Comparison of ENCODE assay signal across 9 mouse cellular contexts in genomic region chr13:117219871-117220500, GRCm38 (mm10). TPM values are rescaled to one million over a fixed set of nuclear protein-coding genes. Genes with fewer than 3 reads are reported as not detected.
A peak's percentile ranks its signal among the peaks of the same experiment; 100 is the strongest.
DNase-seq lines count a peak whose midpoint lies in the region; ATAC-seq and TF ChIP-seq lines count a peak whose summit lies in the region.
"Had no signal": no experiment of that assay in that cellular context is flagged by ENCODE, and none has a peak within 500 bp of the region (broad histone marks: within the 10 kb centered on the region; RNA-seq: fewer than 3 reads in every experiment).

No protein-coding gene starts in this region.

- no peak for TF ChIP-seq POLR2A in heart, adult 2 months (IDR thresholded peaks at IDR 0.05; ENCODE audit: insufficient read depth, low read depth, low read length)

- WGBS in heart, adult 2 months = 22% methylated on average over 16 of the region's 16 CpGs
- 3% methylated on average over 16 of the region's 16 CpGs for WGBS in forebrain, embryonic 14.5 days
- WGBS in liver, embryonic 14.5 days (ENCODE audit: insufficient replicate concordance) = 18% methylated on average over 16 of the region's 16 CpGs

- intact Hi-C loops in heart, adult 2 months (cut with DNase I) = no loop called here
- intact Hi-C loops in heart, postnatal 14 days (cut with DNase I) = no loop called here

- no peak overlapping the region for H3K27ac ChIP-seq in heart, adult 2 months
- H3K27ac ChIP-seq in forebrain, embryonic 14.5 days (ENCODE audit: low read depth, low read length) = peak overlapping the region; percentile 62; the same call in 1 of the 2 replicates
- H3K27ac ChIP-seq in liver, embryonic 14.5 days = no peak overlapping the region

- H3K9ac ChIP-seq in heart, adult 2 months (ENCODE audit: low read depth, low read length) = no peak overlapping the region
- peak overlapping the region; percentile 87 for H3K9ac ChIP-seq in forebrain, embryonic 14.5 days (ENCODE audit: low read length)
- H3K9ac ChIP-seq in liver, embryonic 14.5 days (replicated peaks) = no peak overlapping the region

- peak; percentile 21 for ATAC-seq in forebrain, embryonic 14.5 days
- no peak for ATAC-seq in liver, embryonic 14.5 days (ENCODE audit: insufficient read depth)

- H3K4me2 ChIP-seq in forebrain, embryonic 14.5 days (ENCODE audit: low read length) = peak overlapping the region; percentile 81
- H3K4me2 ChIP-seq in liver, embryonic 14.5 days (ENCODE audit: low read depth) = peak overlapping the region; percentile 57

- no peak for TF ChIP-seq CTCF in heart, adult 2 months (IDR thresholded peaks at IDR 0.05)
- TF ChIP-seq CTCF in E14TG2a.4 (conservative IDR thresholded peaks at IDR 0.05; ENCODE audit: low read length) = no peak
- no peak for TF ChIP-seq CTCF in liver, embryonic 14.5 days (IDR thresholded peaks at IDR 0.05; ENCODE audit: low read depth)

- H3K4me3 ChIP-seq in heart, adult 2 months = peak overlapping the region; percentile 33; the same call in 1 of the 2 replicates
- peak overlapping the region; percentile 91 for H3K4me3 ChIP-seq in E14TG2a.4 (replicated peaks; ENCODE audit: low read length)
- peak overlapping the region; percentile 69 for H3K4me3 ChIP-seq in forebrain, embryonic 14.5 days (ENCODE audit: low read depth, low read length)
- peak overlapping the region; percentile 36 to 53; a peak in 3 of 4 replicates for H3K4me3 ChIP-seq in liver, embryonic 14.5 days (ENCODE audit: insufficient read depth in 1 of 2, low read depth in 2 of 2, low read length in 2 of 2)

- H3K79me2 ChIP-seq in heart, adult 2 months (replicated peaks; ENCODE audit: control insufficient read depth, insufficient read depth, low read length) = no peaks in the 10 kb centered on the region

- no peaks in the 10 kb centered on the region for H3K9me3 ChIP-seq in E14TG2a.4 (ENCODE audit: low read length)
- H3K9me3 ChIP-seq in forebrain, embryonic 14.5 days (replicated peaks; ENCODE audit: control insufficient read depth, low read length) = no peaks in the 10 kb centered on the region
- no peaks in the 10 kb centered on the region for H3K9me3 ChIP-seq in liver, embryonic 14.5 days (ENCODE audit: control insufficient read depth, low read length)

- no peaks in the 10 kb centered on the region for H3K36me3 ChIP-seq in heart, adult 2 months (ENCODE audit: control insufficient read depth, insufficient read depth, low read length)
- H3K36me3 ChIP-seq in E14TG2a.4 (ENCODE audit: insufficient read depth, low read length) = peaks cover 5% of the 10 kb centered on the region
- no peaks in the 10 kb centered on the region for H3K36me3 ChIP-seq in forebrain, embryonic 14.5 days (ENCODE audit: control insufficient read depth, insufficient read depth, low read length)
- H3K36me3 ChIP-seq in liver, embryonic 14.5 days (replicated peaks; ENCODE audit: control insufficient read depth, insufficient read depth, low read depth) = no peaks in the 10 kb centered on the region

- no peaks in the 10 kb centered on the region for H3K4me1 ChIP-seq in heart, adult 2 months (ENCODE audit: control insufficient read depth, insufficient read depth, low read length)
- peaks cover 75% of the 10 kb centered on the region for H3K4me1 ChIP-seq in E14TG2a.4 (replicated peaks; ENCODE audit: low read depth, low read length)
- peaks cover 5% of the 10 kb centered on the region for H3K4me1 ChIP-seq in forebrain, embryonic 14.5 days (ENCODE audit: control insufficient read depth, insufficient read depth, low read length)
- peaks cover 0 to 4% of the 10 kb centered on the region in 2 experiments; a peak in 1 of 4 replicates for H3K4me1 ChIP-seq in liver, embryonic 14.5 days (replicated peaks; ENCODE audit: control insufficient read depth in 2 of 2, insufficient read depth in 2 of 2, low read length in 1 of 2)

- peaks cover 9% of the 10 kb centered on the region for H3K27me3 ChIP-seq in heart, adult 2 months (ENCODE audit: control insufficient read depth, insufficient read depth, low read length)
- no peaks in the 10 kb centered on the region for H3K27me3 ChIP-seq in E14TG2a.4 (ENCODE audit: insufficient read depth, low read length)
- no peaks in the 10 kb centered on the region for H3K27me3 ChIP-seq in forebrain, embryonic 14.5 days (replicated peaks; ENCODE audit: control insufficient read depth, insufficient read depth, low read length)
- peaks cover 26% of the 10 kb centered on the region for H3K27me3 ChIP-seq in liver, embryonic 14.5 days (ENCODE audit: control insufficient read depth, insufficient read depth, low read length)

- DNase-seq in heart, adult 2 months = no peak
- no peak for DNase-seq in heart, postnatal 14 days
- DNase-seq in forebrain, embryonic 14.5 days (ENCODE audit: low spot score) = peak; percentile 47
- no peak for DNase-seq in liver, embryonic 14.5 days (ENCODE audit: low read depth in 3 of 3, low spot score in 3 of 3)
- DNase-seq in urinary bladder, adult 2 months (ENCODE audit: low spot score) = no peak
- no peak for DNase-seq in urinary bladder, postnatal 4 days (ENCODE audit: low spot score in 2 of 2)
- DNase-seq in kidney, postnatal 25 days = no peak

- no peak for TF ChIP-seq EP300 in heart, adult 2 months (IDR thresholded peaks at IDR 0.05; ENCODE audit: insufficient read depth, low read depth, low read length)
- TF ChIP-seq EP300 in liver, embryonic 14.5 days (IDR thresholded peaks at IDR 0.05; ENCODE audit: low read depth) = no peak

RNA-seq across cellular contexts. Expression of gene Gm17509, which starts 0.9 kb away (rescaled TPM):
- not detected for total RNA-seq in heart, adult 2 months (2021)
- polyA plus RNA-seq in heart, adult 2 months (2012; rRNA removed) = not detected in 2 replicates
- total RNA-seq in heart, postnatal 14 days (2021) = not detected
- polyA plus RNA-seq in forebrain, embryonic 14.5 days (2014; fragmentation: Nextera tagmentation; extraction: Ambion mirVana) = 0.20 and 0.29 TPM in 2 replicates
- polyA plus RNA-seq in liver, embryonic 14.5 days (2012; rRNA removed) = 0.02 and 0.07 TPM in 2 replicates
- polyA plus RNA-seq in liver, embryonic 14.5 days (2014; fragmentation: Nextera tagmentation; extraction: Ambion mirVana) = not detected in 2 replicates
- 0.04 TPM in 1 of 2 replicates, not detected in the other for polyA plus RNA-seq in urinary bladder, adult 2 months (2012; rRNA removed)
- total RNA-seq: gastrocnemius, adult 8-10 months had no signal

RNA-seq across cellular contexts. Expression of gene Emb, which starts 11.7 kb away (rescaled TPM):
- 1 to 10 TPM; 8.8 to 9.3 TPM for total RNA-seq in heart, adult 2 months (2021)
- 2.3 and 2.7 TPM in 2 replicates for polyA plus RNA-seq in heart, adult 2 months (2012; rRNA removed)
- total RNA-seq in heart, postnatal 14 days (2021) = 10 to 100 TPM; 11.5 to 12.8 TPM
- 10.3 and 10.8 TPM in 2 replicates for polyA plus RNA-seq in forebrain, embryonic 14.5 days (2014; fragmentation: Nextera tagmentation; extraction: Ambion mirVana)
- 5.4 and 10.6 TPM in 2 replicates for polyA plus RNA-seq in liver, embryonic 14.5 days (2012; rRNA removed)
- 14.5 and 20.9 TPM in 2 replicates for polyA plus RNA-seq in liver, embryonic 14.5 days (2014; fragmentation: Nextera tagmentation; extraction: Ambion mirVana)
- polyA plus RNA-seq in urinary bladder, adult 2 months (2012; rRNA removed) = 6.1 and 6.2 TPM in 2 replicates

Comparison
In these comparisons a context has a peak if more than half of its experiments do, and no peak if none do; other contexts are left out.
1. H3K4me3 ChIP-seq: peak in every context shown above with its lines; median percentile 91 in E14TG2a.4; 69 in forebrain, embryonic 14.5 days; 44 in liver, embryonic 14.5 days; 33 in heart, adult 2 months.